Mouse (Mus musculus) limb, embryonic 14.5 days (tissue): Measurements from ENCODE around the gene Gramd1b. TPM values are rescaled to one million over a fixed set of nuclear protein-coding genes. Genes with fewer than 3 reads are reported as not detected.

Experiments
- ATAC-seq: fragments of 200-750 bp; cut with Nextera tagmentation; 2 replicates; pipeline ENCODE4 v1.8.0; 2017; ENCODE audit warnings: low read depth, moderate number of reproducible peaks, moderate TSS enrichment; ENCODE audit not compliant: low FRiP score
- DNase-seq: peaks from one replicate; pipeline ENCODE4 v3.0.0-alpha.2; 2015; ENCODE audit warnings: low spot score
- H3K27ac ChIP-seq: fragments of 300-500 bp; sonication (generic); replicated peaks from 2 replicates; pipeline ENCODE4 v1.5.1; 2014; ENCODE audit warnings: low read depth, mild to moderate bottlenecking, low read length, moderate library complexity, mixed read lengths
- H3K27me3 ChIP-seq: fragments of 300-500 bp; sonication (generic); 2 replicates; pipeline ENCODE4 v1.6.1; 2014; ENCODE audit warnings: low read length, mixed read lengths; ENCODE audit not compliant: control insufficient read depth, insufficient read depth
- H3K36me3 ChIP-seq: fragments of 300-500 bp; sonication (generic); 2 replicates; pipeline ENCODE4 v1.6.1; 2014; ENCODE audit warnings: mild to moderate bottlenecking, low read length, moderate library complexity, mixed read lengths; ENCODE audit not compliant: control insufficient read depth, insufficient read depth
- H3K4me1 ChIP-seq: fragments of 300-500 bp; sonication (generic); 2 replicates; pipeline ENCODE4 v1.6.1; 2014; ENCODE audit warnings: antibody characterized with exemption, low read length, mixed read lengths; ENCODE audit not compliant: control insufficient read depth, insufficient read depth
- H3K4me2 ChIP-seq: fragments of 300-500 bp; sonication (generic); replicated peaks from 2 replicates; pipeline ENCODE4 v1.6.1; 2014; ENCODE audit warnings: low read depth, mild to moderate bottlenecking, low read length, moderate library complexity; ENCODE audit not compliant: severe bottlenecking
- H3K4me3 ChIP-seq: fragments of 300-500 bp; sonication (generic); replicated peaks from 2 replicates; pipeline ENCODE4 v1.5.1; 2014; ENCODE audit warnings: low read length
- H3K9ac ChIP-seq: fragments of 300-500 bp; sonication (generic); 2 replicates; pipeline ENCODE4 v1.6.1; 2014; ENCODE audit warnings: mild to moderate bottlenecking, low read depth, low read length, moderate library complexity; ENCODE audit not compliant: severe bottlenecking
- H3K9me3 ChIP-seq: fragments of 300-500 bp; sonication (generic); 2 replicates; pipeline ENCODE4 v1.6.1; 2016; ENCODE audit warnings: low read length; ENCODE audit not compliant: control insufficient read depth
- POLR2A ChIP-seq: fragments of 200-500 bp; IDR thresholded peaks from 2 replicates; pipeline ENCODE4 v1.8.0; 2012; ENCODE audit warnings: inconsistent platforms, mild to moderate bottlenecking, moderate library complexity, borderline replicate concordance; ENCODE audit not compliant: insufficient read depth, insufficient read length; ENCODE audit errors: extremely low read depth
- WGBS: fragments of 180-500 bp; shearing (Covaris S2); extraction: QIAGEN DNeasy Blood & Tissue Kit; methylation state at CpG from one replicate; pipeline ENCODE4 v1.1.7; 2014; 5-methylcytosine and 5-hydroxymethylcytosine counted together
- polyA plus RNA-seq, 2 experiments: library from polyadenylated mRNA; depleted of rRNA in 1 of 2; stranded (reverse) in 1 of 2; unstranded in 1 of 2; fragments of >200 nt; fragmentation: Nextera tagmentation in 1 of 2; extraction: Ambion mirVana in 1 of 2; gene quantifications; 2 replicates each; pipeline versions ENCODE4 v1.2.1 to v1.2.3; 2012 to 2014

Gramd1b gene
- polyA plus RNA-seq, 2 experiments: 3.6 to 11.3 TPM

- Histone ChIP-seq H3K4me1 (no peaks in the 10 kb centered on the region), H3K36me3 (peaks cover 7% of the 10 kb centered on the region), H3K9me3 (no peaks in the 10 kb centered on the region), H3K9ac (no peak overlapping the region), H3K27me3 (no peaks in the 10 kb centered on the region), H3K27ac (no peak overlapping the region), H3K4me3 (no peak overlapping the region), H3K4me2 (no peak overlapping the region)
- TF ChIP-seq POLR2A: no peak
- no peak for DNase-seq
- WGBS: 86% methylated on average over 1 of the region's 1 CpGs
- no peak for ATAC-seq
These were observed 236.3 kb downstream of the Gramd1b start for GRCm38 (mm10) chr9:40294866-40295265.

GRCm38 (mm10) chr9:40294210-40294609 lies 237.0 kb downstream of the Gramd1b start:
- Histone ChIP-seq H3K4me2 (no peak overlapping the region), H3K9ac (no peak overlapping the region), H3K27me3 (no peaks in the 10 kb centered on the region), H3K27ac (no peak overlapping the region), H3K4me3 (no peak overlapping the region), H3K9me3 (no peaks in the 10 kb centered on the region), H3K36me3 (peaks cover 3% of the 10 kb centered on the region; the same call in 1 of the 2 replicates), H3K4me1 (no peaks in the 10 kb centered on the region)
- TF ChIP-seq POLR2A: no peak
- ATAC-seq: no peak
- 67% methylated on average over 4 of the region's 5 CpGs for WGBS
- no peak for DNase-seq

GRCm38 (mm10) chr9:40293740-40294139 lies 237.4 kb downstream of the Gramd1b start:
- Histone ChIP-seq H3K27me3 (no peaks in the 10 kb centered on the region), H3K4me2 (no peak overlapping the region), H3K36me3 (peaks cover 3% of the 10 kb centered on the region; the same call in 1 of the 2 replicates), H3K4me3 (no peak overlapping the region), H3K27ac (no peak overlapping the region), H3K9ac (no peak overlapping the region), H3K9me3 (no peaks in the 10 kb centered on the region), H3K4me1 (no peaks in the 10 kb centered on the region)
- DNase-seq (no peak), ATAC-seq (no peak)
- WGBS: 89% methylated on average over 5 of the region's 5 CpGs
- no peak for TF ChIP-seq POLR2A

GRCm38 (mm10) chr9:40293286-40293685 lies 237.9 kb downstream of the Gramd1b start:
- TF ChIP-seq POLR2A: no peak
- Histone ChIP-seq H3K9me3 (no peaks in the 10 kb centered on the region), H3K36me3 (peaks cover 3% of the 10 kb centered on the region; the same call in 1 of the 2 replicates), H3K4me3 (no peak overlapping the region), H3K27me3 (no peaks in the 10 kb centered on the region), H3K9ac (no peak overlapping the region), H3K4me1 (no peaks in the 10 kb centered on the region), H3K4me2 (no peak overlapping the region), H3K27ac (no peak overlapping the region)
- WGBS: 94% methylated on average over 8 of the region's 8 CpGs
- ATAC-seq (no peak), DNase-seq (no peak)

- DNase-seq (no peak), ATAC-seq (no peak)
- TF ChIP-seq POLR2A: no peak
- Histone ChIP-seq H3K9ac (no peak overlapping the region), H3K4me3 (no peak overlapping the region), H3K9me3 (no peaks in the 10 kb centered on the region), H3K27me3 (no peaks in the 10 kb centered on the region), H3K4me1 (no peaks in the 10 kb centered on the region), H3K4me2 (no peak overlapping the region), H3K27ac (no peak overlapping the region), H3K36me3 (no peaks in the 10 kb centered on the region; the same call in 1 of the 2 replicates)
- WGBS: 89% methylated on average over 4 of the region's 4 CpGs
These were observed 238.7 kb downstream of the Gramd1b start for GRCm38 (mm10) chr9:40292475-40292874.

GRCm38 (mm10) chr9:40282968-40283367 lies 248.2 kb downstream of the Gramd1b start:
- ATAC-seq: 0 out of 2 replicates have a peak, but pooled peaks have one; percentile 41
- Histone ChIP-seq H3K4me3 (no peak overlapping the region), H3K27me3 (no peaks in the 10 kb centered on the region), H3K36me3 (no peaks in the 10 kb centered on the region), H3K9me3 (no peaks in the 10 kb centered on the region), H3K4me2 (no peak overlapping the region), H3K27ac (no peak overlapping the region), H3K9ac (no peak overlapping the region), H3K4me1 (0 out of 2 replicates have a peak, but pooled peaks cover 2% of the 10 kb centered on the region)
- 54% methylated on average over 7 of the region's 7 CpGs for WGBS
- no peak for TF ChIP-seq POLR2A
- DNase-seq: peak; percentile 89
